Mouse (Mus musculus): ENCODE results near the gene Grsf1.

DNA sequence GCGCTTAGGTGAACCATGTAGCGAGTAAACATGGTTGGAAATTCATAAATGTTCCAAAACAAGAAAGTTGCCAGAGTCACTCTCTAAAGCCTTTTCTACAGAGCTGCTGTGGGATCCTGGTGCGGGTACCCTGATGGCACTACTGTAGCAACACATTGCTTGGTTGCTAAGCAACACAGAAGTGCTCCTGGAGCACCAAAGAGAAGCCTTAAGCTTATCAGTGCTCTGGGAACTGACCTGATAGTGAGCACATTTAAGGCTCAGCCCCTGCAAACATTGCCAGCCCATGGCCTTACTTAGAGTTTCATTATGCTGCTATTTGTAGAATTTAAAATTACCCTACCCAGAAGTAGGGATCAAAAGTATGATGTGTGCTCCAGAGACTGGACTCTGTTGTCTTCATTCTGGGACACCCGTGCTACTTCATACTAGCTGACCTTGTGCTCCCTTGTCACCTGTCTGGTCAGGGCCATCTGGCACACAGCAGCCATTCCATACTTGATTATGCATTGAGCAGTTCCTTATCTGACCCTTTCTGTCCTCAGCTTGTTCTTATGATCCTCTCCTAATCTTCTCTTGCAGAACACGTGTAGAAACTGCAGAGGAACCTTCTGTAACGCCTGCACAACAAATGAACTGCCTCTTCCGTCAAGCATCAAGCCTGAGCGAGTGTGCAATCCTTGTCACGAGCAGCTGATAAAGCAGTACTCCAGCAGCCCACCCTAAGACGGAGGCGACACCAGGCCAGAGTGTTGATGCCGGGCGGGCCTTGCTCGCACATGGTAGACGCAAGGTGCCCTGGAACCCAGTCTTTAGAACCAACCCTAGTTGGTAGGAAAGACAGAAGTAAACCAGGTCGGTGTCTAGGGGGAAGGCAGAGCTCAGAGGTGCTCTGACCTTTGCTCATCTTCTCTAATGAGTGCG lies 26.5 kb downstream of the Grsf1 start:
- TF ChIP-seq CTCF (IDR thresholded peaks at IDR 0.05; ENCODE audit: low read depth) (no peak), EP300 (IDR thresholded peaks at IDR 0.05; ENCODE audit: low read depth) (no peak)
